Mouse (Mus musculus) MEL (cell line): Measurements from ENCODE around the gene Calhm3.

Experiments
- CTCF ChIP-seq, 3 experiments: IDR thresholded peaks in 2 of 3; conservative IDR thresholded peaks in 1 of 3; 2 replicates each; pipeline ENCODE4 v1.5.1; 2011 to 2012; ENCODE audit warnings: low read length in 3 of 3, low read depth in 2 of 3, mild to moderate bottlenecking in 2 of 3, improper control_type of control experiment in 1 of 3, inconsistent platforms in 1 of 3, mixed read lengths in 1 of 3, moderate library complexity in 1 of 3; ENCODE audit not compliant: control insufficient read depth in 1 of 3, insufficient read depth in 1 of 3, poor library complexity in 1 of 3, severe bottlenecking in 1 of 3
- KAT2A ChIP-seq: conservative IDR thresholded peaks from 2 replicates; pipeline ENCODE4 v1.6.1; 2012; ENCODE audit warnings: low read depth, low read length, improper control_type of control experiment, inconsistent platforms
- MAFK ChIP-seq: IDR thresholded peaks from 2 replicates; pipeline ENCODE4 v1.6.1; 2011; ENCODE audit warnings: low read depth, mild to moderate bottlenecking, low read length, improper control_type of control experiment, borderline replicate concordance
- POLR2A ChIP-seq, 2 experiments: IDR thresholded peaks; 2 replicates each; pipeline ENCODE4 v1.6.1; 2011 to 2012; ENCODE audit warnings: low read length in 2 of 2, mild to moderate bottlenecking in 2 of 2, control low read depth in 1 of 2, improper control_type of control experiment in 1 of 2, low read depth in 1 of 2, moderate library complexity in 1 of 2; ENCODE audit not compliant: control insufficient read depth in 1 of 2, insufficient read depth in 1 of 2, poor library complexity in 1 of 2

GRCm38 (mm10) chr19:47203042-47203441 is 45.5 kb upstream of the Calhm3 start:
- no peak for TF ChIP-seq MAFK
- no peak for TF ChIP-seq CTCF (IDR thresholded peaks at IDR 0.05 in 2 of 3, conservative IDR thresholded peaks at IDR 0.05 in 1 of 3; ENCODE audit: control insufficient read depth in 1 of 3, insufficient read depth in 1 of 3, low read depth in 2 of 3, low read length in 3 of 3, poor library complexity in 1 of 3, severe bottlenecking in 1 of 3)
- no peak for TF ChIP-seq POLR2A (IDR thresholded peaks at IDR 0.05; ENCODE audit: control insufficient read depth in 1 of 2, insufficient read depth in 1 of 2, low read depth in 1 of 2, low read length in 2 of 2, poor library complexity in 1 of 2)
- TF ChIP-seq KAT2A = no peak
